Mouse (Mus musculus): ENCODE data around the gene Foxn3. TPM values are rescaled to one million over a fixed set of nuclear protein-coding genes. Genes with fewer than 3 reads are reported as not detected.

The Foxn3 gene
- polyA plus RNA-seq, 1 experiment from 2014 or later = 51.9 TPM

DNA sequence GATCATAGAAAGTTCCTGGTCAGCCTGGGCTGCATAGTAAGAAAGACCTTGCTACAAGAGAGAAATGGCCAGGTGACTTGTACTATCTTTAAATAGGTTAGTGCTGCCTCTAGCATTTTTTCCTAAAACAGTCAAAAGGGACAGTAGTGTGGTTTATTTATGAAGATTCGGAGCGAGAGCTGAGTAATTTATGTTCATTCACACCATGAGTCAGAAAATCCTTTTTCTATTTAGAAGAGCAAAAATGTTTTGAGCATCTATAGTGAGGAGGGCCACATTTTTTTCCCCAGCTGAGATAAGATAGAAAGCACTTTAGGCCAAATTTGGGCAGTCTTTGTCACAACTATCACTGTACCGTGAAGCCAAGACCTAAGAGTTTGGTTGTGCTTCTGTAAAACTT is 24.0 kb upstream of the Foxn3 start:
- H3K4me3 ChIP-seq = no peak overlapping the region
- H3K9ac ChIP-seq = no peak overlapping the region
- WGBS = 66% methylated on average over 3 of the region's 3 CpGs
- H3K4me1 ChIP-seq = peaks cover 8% of the 10 kb centered on the region
- ATAC-seq (ENCODE audit: extremely low read depth, insufficient number of reproducible peaks, low FRiP score, low TSS enrichment) = no peak
- H3K27me3 ChIP-seq (replicated peaks) = no peaks in the 10 kb centered on the region
- no peaks in the 10 kb centered on the region for H3K36me3 ChIP-seq
- H3K27ac ChIP-seq (replicated peaks) = no peak overlapping the region
- H3K9me3 ChIP-seq = 0 out of 2 replicates have a peak, but pooled peaks cover under 1% of the 10 kb centered on the region
- H3K4me2 ChIP-seq = no peak overlapping the region

DNA sequence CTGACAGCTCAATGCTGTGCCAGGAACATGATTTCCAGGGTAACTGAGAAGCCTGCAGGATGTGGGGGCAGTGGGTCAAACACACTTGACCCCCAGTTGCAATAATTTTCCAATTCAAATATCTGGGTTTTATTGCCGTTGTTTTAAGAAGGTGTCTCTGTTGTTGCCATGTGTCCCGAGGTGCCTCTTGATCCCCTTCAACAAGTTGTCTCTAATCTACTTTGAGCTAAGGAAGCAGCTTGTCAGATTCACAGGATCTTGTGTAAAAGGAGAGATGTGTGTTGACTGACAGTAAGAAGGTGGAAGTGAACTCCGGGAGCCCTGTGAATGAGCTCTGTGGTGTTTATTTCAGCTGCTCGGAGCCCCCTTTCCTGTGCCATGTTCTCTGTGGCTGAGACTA is 16.6 kb upstream of the Foxn3 start:
- Histone ChIP-seq H3K4me2 (no peak overlapping the region), H3K27ac (replicated peaks) (no peak overlapping the region), H3K27me3 (replicated peaks) (no peaks in the 10 kb centered on the region), H3K4me1 (peaks cover 16% of the 10 kb centered on the region), H3K36me3 (no peaks in the 10 kb centered on the region), H3K4me3 (no peak overlapping the region), H3K9me3 (0 out of 2 replicates have a peak, but pooled peaks cover 4% of the 10 kb centered on the region), H3K9ac (no peak overlapping the region)
- no peak for ATAC-seq (ENCODE audit: extremely low read depth, insufficient number of reproducible peaks, low FRiP score, low TSS enrichment)
- 33% methylated on average over 4 of the region's 4 CpGs for WGBS

DNA sequence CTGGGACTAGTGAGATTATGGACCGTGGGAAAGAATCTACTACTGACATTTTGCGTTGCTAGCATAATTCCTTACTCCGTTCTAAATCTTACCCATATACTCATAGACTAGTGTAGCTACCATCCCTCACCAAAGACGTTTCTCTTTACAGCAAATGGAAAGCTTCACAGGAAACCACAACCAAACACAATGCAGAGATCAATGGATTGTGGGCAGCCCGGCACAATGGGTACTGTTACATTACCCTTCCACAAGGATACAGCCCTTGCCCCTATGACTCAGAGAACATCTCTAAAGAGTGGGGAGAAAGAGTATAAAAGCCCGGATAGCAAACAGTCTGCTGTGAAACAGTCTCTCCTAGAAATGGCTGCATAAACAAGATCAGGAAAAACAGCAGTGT is 13.3 kb upstream of the Foxn3 start:
- no peak for ATAC-seq (ENCODE audit: extremely low read depth, insufficient number of reproducible peaks, low FRiP score, low TSS enrichment)
- H3K9me3 ChIP-seq = 0 out of 2 replicates have a peak, but pooled peaks cover 4% of the 10 kb centered on the region
- H3K4me1 ChIP-seq = peaks cover 12% of the 10 kb centered on the region
- H3K27ac ChIP-seq (replicated peaks) = no peak overlapping the region
- H3K4me3 ChIP-seq = no peak overlapping the region
- H3K4me2 ChIP-seq = no peak overlapping the region
- H3K27me3 ChIP-seq (replicated peaks) = no peaks in the 10 kb centered on the region
- no peak overlapping the region for H3K9ac ChIP-seq
- 57% methylated on average over 6 of the region's 6 CpGs for WGBS
- H3K36me3 ChIP-seq = no peaks in the 10 kb centered on the region

DNA sequence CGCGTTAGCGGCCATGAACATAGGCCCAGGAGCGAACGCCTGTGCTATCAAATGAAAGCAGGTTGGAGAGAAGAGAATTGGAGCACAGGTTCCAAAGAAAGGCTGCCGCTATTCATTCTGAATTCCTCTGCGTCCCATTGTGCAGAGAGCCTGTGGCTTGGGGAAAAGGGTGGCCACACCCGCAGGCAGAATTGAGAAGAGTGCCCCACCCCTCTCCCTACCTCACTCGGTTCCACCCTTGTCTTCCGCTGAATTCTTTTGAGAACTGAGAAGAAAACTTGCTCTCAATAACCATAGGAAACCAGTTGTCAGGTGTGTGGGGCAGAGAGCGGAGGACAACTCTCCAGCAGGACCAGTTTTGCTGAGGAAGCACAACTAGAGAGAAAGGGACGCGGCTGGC is 10.9 kb upstream of the Foxn3 start:
- H3K9me3 ChIP-seq = no peaks in the 10 kb centered on the region
- no peaks in the 10 kb centered on the region for H3K27me3 ChIP-seq (replicated peaks)
- peaks cover 20% of the 10 kb centered on the region for H3K4me1 ChIP-seq
- ATAC-seq (ENCODE audit: extremely low read depth, insufficient number of reproducible peaks, low FRiP score, low TSS enrichment) = no peak
- 0 out of 2 replicates have a peak overlapping the region, but pooled peaks have one; percentile 10 for H3K9ac ChIP-seq
- peak overlapping the region; percentile 42 for H3K4me2 ChIP-seq
- no peak overlapping the region for H3K27ac ChIP-seq (replicated peaks)
- 0 out of 2 replicates have a peak overlapping the region, but pooled peaks have one; percentile 8 for H3K4me3 ChIP-seq
- 45% methylated on average over 13 of the region's 13 CpGs for WGBS
- no peaks in the 10 kb centered on the region for H3K36me3 ChIP-seq

DNA sequence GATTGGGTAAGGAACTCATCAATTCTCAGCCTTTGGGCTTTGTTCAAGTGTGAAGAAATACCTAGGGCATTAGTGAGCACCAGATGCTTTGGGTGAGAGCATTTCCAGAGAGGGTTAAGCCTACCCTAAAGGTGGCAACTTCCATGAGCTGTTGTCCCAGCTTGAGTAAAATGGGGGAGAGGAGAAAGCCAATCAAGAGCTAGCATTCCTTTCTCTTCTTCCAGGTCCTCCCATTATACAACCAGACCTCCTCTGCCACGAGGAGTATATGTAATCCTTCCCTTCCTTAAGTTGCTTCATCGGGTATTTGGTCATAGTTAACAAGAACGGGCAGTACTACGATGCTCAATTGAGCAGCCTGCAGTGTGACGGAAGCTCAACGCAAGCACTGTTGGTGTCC is 9.7 kb upstream of the Foxn3 start:
- WGBS = 92% methylated on average over 6 of the region's 6 CpGs
- no peak overlapping the region for H3K27ac ChIP-seq (replicated peaks)

DNA sequence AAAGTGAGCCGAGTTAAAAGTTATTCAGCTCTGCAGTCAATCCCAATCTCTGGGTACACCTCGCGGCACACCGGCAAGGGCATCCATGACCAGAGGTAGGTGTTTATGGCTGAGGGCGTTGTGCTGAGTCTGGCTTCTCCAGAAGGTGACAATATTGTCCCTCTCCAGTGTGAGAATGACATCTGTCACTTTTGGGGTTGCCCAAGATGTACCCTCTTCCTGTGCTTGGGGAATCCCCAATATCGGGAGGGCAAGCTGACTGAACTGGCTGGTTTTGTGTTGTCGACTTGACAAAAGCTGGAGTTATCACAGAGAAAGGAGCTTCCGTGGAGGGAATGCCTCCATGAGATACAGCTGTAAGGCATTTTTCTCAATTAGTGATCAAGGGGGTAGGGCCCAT is 8.6 kb upstream of the Foxn3 start:
- Histone ChIP-seq H3K4me1 (peaks cover 20% of the 10 kb centered on the region), H3K36me3 (no peaks in the 10 kb centered on the region), H3K9ac (no peak overlapping the region), H3K27ac (replicated peaks) (no peak overlapping the region), H3K4me2 (no peak overlapping the region), H3K27me3 (replicated peaks) (no peaks in the 10 kb centered on the region), H3K4me3 (no peak overlapping the region), H3K9me3 (no peaks in the 10 kb centered on the region)
- 86% methylated on average over 8 of the region's 8 CpGs for WGBS
- no peak for ATAC-seq (ENCODE audit: extremely low read depth, insufficient number of reproducible peaks, low FRiP score, low TSS enrichment)

More for the DNA sequence above, 9.7 kb upstream of the Foxn3 start:
- no peak overlapping the region for H3K4me3 ChIP-seq
- H3K27me3 ChIP-seq (replicated peaks) = no peaks in the 10 kb centered on the region
- no peak overlapping the region for H3K9ac ChIP-seq
- no peak overlapping the region for H3K4me2 ChIP-seq
- H3K36me3 ChIP-seq = no peaks in the 10 kb centered on the region
- no peak for ATAC-seq (ENCODE audit: extremely low read depth, insufficient number of reproducible peaks, low FRiP score, low TSS enrichment)
- peaks cover 20% of the 10 kb centered on the region for H3K4me1 ChIP-seq
- no peaks in the 10 kb centered on the region for H3K9me3 ChIP-seq

DNA sequence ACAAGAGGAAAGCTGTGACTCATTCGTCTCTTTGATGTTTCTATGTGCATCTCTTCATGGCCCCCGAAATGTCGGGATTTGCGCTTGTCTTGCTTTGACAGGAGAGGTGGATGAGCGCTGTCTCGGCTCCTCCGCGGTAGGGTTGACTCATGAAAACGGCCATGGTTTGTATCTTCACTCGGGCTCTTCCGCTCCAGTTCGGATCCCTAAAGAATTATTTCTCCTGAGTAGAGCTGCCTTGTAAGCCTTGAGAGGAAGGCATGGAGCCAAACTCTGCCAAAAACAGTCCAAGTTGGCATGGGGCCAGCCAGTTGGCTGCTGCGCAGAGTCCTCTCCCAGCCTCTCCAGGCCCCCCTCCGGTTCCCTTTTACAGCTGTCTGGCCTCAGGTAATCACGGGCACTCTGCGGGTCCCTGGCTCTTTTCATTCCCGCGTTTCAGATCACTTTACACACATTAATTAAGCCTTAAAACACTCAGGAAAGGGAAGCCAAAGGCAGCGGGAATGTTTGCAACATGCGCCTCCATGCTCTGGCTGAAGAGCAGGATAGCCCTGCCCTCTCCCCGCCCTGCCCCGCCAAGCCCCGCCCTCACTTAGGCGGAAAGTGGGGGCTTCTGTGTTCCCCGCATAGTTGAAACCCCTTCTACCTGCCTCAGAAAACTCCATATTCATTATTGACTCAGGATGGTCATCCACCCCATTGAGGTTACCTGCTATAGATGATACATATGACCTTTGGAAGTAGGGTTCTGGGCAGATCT is 7.0 kb upstream of the Foxn3 start:
- H3K27me3 ChIP-seq (replicated peaks) = no peaks in the 10 kb centered on the region
- 0 out of 2 replicates have a peak, but pooled peaks have one; percentile 8 for ATAC-seq (ENCODE audit: extremely low read depth, insufficient number of reproducible peaks, low FRiP score, low TSS enrichment)
- H3K4me1 ChIP-seq = peaks cover 15% of the 10 kb centered on the region
- no peak overlapping the region for H3K27ac ChIP-seq (replicated peaks)
- WGBS = 61% methylated on average over 25 of the region's 25 CpGs
- H3K36me3 ChIP-seq = no peaks in the 10 kb centered on the region
- H3K4me2 ChIP-seq = peak overlapping the region; percentile 55
- H3K4me3 ChIP-seq = peak overlapping the region; percentile 5; the same call in 1 of the 2 replicates
- no peaks in the 10 kb centered on the region for H3K9me3 ChIP-seq
- H3K9ac ChIP-seq = no peak overlapping the region

DNA sequence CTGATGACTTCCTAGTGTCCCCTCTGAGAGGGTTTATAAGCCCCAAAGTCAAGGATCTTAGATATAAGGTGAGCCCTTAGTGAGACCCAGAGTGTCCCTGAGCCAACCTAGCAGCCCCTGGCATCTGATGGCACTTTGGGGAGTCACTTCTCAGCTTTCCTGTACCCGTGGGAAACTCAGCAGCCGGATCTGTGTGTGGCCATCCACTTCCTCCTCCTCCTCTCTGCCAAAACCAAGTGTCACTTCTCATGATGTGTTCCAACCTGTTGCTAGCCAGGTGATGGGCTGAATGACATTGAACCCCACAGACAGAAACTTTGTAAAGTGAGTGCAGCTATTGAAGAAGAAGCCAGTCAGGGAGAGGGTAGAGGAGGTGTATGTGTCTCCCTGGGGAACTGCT is 2.2 kb upstream of the Foxn3 start:
- H3K27ac ChIP-seq (replicated peaks) = no peak overlapping the region
- no peaks in the 10 kb centered on the region for H3K36me3 ChIP-seq
- H3K9ac ChIP-seq = no peak overlapping the region
- no peaks in the 10 kb centered on the region for H3K9me3 ChIP-seq
- no peak overlapping the region for H3K4me2 ChIP-seq
- 69% methylated on average over 2 of the region's 2 CpGs for WGBS
- H3K27me3 ChIP-seq (replicated peaks) = no peaks in the 10 kb centered on the region
- ATAC-seq (ENCODE audit: extremely low read depth, insufficient number of reproducible peaks, low FRiP score, low TSS enrichment) = no peak
- peaks cover 34% of the 10 kb centered on the region for H3K4me1 ChIP-seq
- H3K4me3 ChIP-seq = no peak overlapping the region

DNA sequence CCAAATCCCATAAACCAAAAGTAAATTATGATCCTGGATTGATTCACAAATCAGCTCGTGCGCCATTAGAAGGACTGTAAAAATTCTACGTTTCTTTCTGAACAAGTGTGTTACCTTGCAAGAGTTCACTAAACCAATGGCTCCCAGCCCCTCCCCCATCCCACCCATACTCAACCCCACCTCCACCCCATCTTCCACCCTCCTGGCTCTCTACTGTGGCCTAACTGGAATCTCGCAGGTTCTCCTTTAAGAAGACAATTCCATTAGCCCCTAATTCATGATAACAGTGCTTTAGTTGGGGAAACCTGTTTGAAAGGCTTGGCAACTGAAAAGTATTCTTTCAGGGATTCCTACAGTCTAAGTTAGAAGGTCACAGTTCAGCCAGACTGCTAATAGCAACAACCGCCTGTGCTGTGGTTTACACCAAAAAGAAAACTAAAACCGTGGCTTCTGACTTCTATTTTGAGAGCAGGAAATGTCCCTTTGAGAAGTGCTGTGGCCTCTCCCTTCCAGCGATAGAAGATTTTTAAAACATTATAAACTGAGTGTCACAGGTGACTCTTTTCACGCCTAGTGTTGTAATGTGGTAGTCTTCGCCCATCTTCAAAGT is 1.0 kb upstream of the Foxn3 start:
- Histone ChIP-seq H3K9ac (peak overlapping the region; percentile 14; the same call in 1 of the 2 replicates), H3K4me2 (peak overlapping the region; percentile 76), H3K27ac (replicated peaks) (no peak overlapping the region), H3K36me3 (no peaks in the 10 kb centered on the region), H3K4me3 (peak overlapping the region; percentile 91), H3K4me1 (peaks cover 35% of the 10 kb centered on the region), H3K27me3 (replicated peaks) (no peaks in the 10 kb centered on the region), H3K9me3 (no peaks in the 10 kb centered on the region)
- WGBS = 28% methylated on average over 9 of the region's 9 CpGs
- no peak for ATAC-seq (ENCODE audit: extremely low read depth, insufficient number of reproducible peaks, low FRiP score, low TSS enrichment)

DNA sequence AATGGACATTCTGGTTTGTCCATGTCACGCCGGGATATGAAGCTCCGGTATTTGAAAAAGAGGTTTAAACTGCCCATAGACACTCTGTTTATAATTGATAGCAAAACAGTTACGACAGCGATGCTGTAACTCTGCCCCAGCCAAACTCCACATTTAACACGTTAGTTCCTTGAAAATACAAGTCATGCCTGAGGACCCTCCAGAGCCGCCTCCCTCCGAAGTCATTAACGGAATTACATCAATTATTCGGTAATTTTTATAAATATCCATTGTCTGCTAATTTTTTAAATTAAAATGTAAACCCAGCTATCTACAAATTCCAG is 554 bp downstream of the Foxn3 start:
- no peak for ATAC-seq (ENCODE audit: extremely low read depth, insufficient number of reproducible peaks, low FRiP score, low TSS enrichment)
- peak overlapping the region; percentile 88 for H3K27ac ChIP-seq (replicated peaks)
- H3K4me1 ChIP-seq = peaks cover 51% of the 10 kb centered on the region
- H3K9ac ChIP-seq = peak overlapping the region; percentile 96
- no peaks in the 10 kb centered on the region for H3K9me3 ChIP-seq
- H3K4me2 ChIP-seq = peak overlapping the region; percentile 76
- H3K27me3 ChIP-seq (replicated peaks) = no peaks in the 10 kb centered on the region
- WGBS = 0% methylated on average over 10 of the region's 10 CpGs
- no peaks in the 10 kb centered on the region for H3K36me3 ChIP-seq
- peak overlapping the region; percentile 91 for H3K4me3 ChIP-seq

DNA sequence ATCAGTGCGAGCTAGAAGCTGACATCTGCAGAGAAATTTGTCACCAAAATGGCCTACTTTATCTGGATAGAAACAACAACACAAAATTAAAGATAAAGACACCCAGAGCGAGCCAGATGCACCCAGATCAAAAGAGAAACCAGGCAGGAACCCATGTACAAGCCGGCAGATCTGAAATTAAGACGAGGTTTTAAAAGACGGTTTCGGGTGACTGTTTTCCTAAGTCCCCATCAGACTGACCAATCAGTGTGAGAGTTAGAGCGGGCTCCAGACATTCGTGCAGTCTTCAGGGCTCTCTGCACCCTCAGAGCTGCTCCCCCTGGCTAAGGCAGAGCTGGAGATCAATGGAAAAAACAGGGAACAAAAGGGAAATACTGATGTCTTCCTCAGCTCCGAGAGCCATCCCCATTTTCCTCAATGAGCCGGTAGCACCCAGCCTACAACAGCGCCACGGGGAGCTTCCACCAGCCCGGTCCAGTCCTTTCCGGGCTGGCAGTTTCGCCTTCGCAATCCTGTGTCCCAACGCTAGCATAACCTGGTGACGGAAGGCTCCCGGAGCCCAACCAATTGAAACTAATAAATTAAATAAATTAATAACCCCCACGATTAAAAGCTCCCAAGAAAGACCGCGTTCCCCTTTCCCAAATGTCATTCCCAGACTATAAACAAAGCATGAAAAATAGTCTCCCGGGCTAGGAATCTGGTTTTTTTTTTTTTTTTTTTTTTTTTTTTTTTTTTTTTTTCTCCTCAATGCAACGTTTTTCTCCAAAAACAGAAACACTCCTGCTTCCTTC is 1.1 kb downstream of the Foxn3 start:
- Histone ChIP-seq H3K27me3 (replicated peaks) (no peaks in the 10 kb centered on the region), H3K4me1 (peaks cover 56% of the 10 kb centered on the region), H3K36me3 (no peaks in the 10 kb centered on the region), H3K9me3 (no peaks in the 10 kb centered on the region), H3K4me2 (peak overlapping the region; percentile 76), H3K4me3 (peak overlapping the region; percentile 91), H3K9ac (peak overlapping the region; percentile 96), H3K27ac (replicated peaks) (peak overlapping the region; percentile 88)
- WGBS = under 1% methylated on average over 24 of the region's 24 CpGs
- ATAC-seq (ENCODE audit: extremely low read depth, insufficient number of reproducible peaks, low FRiP score, low TSS enrichment) = no peak
